Mouse (Mus musculus): ENCODE results near the gene Morn3. TPM values are rescaled to one million over a fixed set of nuclear protein-coding genes. Genes with fewer than 3 reads are reported as not detected.

Morn3 gene
- total and polyA plus RNA-seq, 3 experiments, result not detected

GRCm38 (mm10) chr5:123027436-123027835, 19.4 kb downstream of the Morn3 start:
- Histone ChIP-seq H3K9ac (ENCODE audit: insufficient read depth, low read depth) (no peak overlapping the region), H3K4me1 (ENCODE audit: control insufficient read depth in 1 of 2, insufficient read depth in 2 of 2) (peaks cover 14 to 37% of the 10 kb centered on the region in 2 experiments), H3K4me2 (ENCODE audit: insufficient read depth, low read depth, poor library complexity, severe bottlenecking) (no peak overlapping the region), H3K36me3 (replicated peaks in 1 of 2; ENCODE audit: control insufficient read depth in 1 of 2, insufficient read depth in 1 of 2, low read length in 1 of 2) (peaks cover 15 to 49% of the 10 kb centered on the region in 2 experiments), H3K79me2 (replicated peaks; ENCODE audit: control insufficient read depth, extremely low read depth, insufficient read depth, poor library complexity, severe bottlenecking) (no peaks in the 10 kb centered on the region), H3K9me3 (replicated peaks; ENCODE audit: low read length) (peaks cover 2% of the 10 kb centered on the region), H3K4me3 (replicated peaks in 1 of 3; ENCODE audit: low read depth in 2 of 3, low read length in 2 of 3, poor library complexity in 1 of 3) (no peak overlapping the region), H3K27ac (ENCODE audit: insufficient read depth, low read depth) (no peak overlapping the region), H3K27me3 (replicated peaks) (no peaks in the 10 kb centered on the region)
- in situ Hi-C loops (cut with MboI; ENCODE audit: low pct_ligation_motif_present, low pct_unique_long_range_greater_than_20kb, low sequenced_read_pairs), result no loop called here
- dilution Hi-C loops (cut with MboI; ENCODE audit: extremely low pct_ligation_motif_present, extremely low pct_unique_long_range_greater_than_20kb, low sequenced_read_pairs), result no loop called here
- TF ChIP-seq ZNF384 (IDR thresholded peaks at IDR 0.05; ENCODE audit: low read depth, low read length) (no peak), MAFK (IDR thresholded peaks at IDR 0.05; ENCODE audit: insufficient replicate concordance, low read length) (peak; percentile 91)
- no peak for DNase-seq (ENCODE audit: extremely low read depth)

- Histone ChIP-seq H3K4me2 (ENCODE audit: insufficient read depth, low read depth, poor library complexity, severe bottlenecking) (no peak overlapping the region), H3K9me3 (replicated peaks; ENCODE audit: low read length) (peaks cover 2% of the 10 kb centered on the region), H3K27me3 (replicated peaks) (no peaks in the 10 kb centered on the region), H3K4me3 (replicated peaks in 1 of 3; ENCODE audit: low read depth in 2 of 3, low read length in 2 of 3, poor library complexity in 1 of 3) (peak overlapping the region in 1 of 3 experiments; percentile 20), H3K36me3 (replicated peaks in 1 of 2; ENCODE audit: control insufficient read depth in 1 of 2, insufficient read depth in 1 of 2, low read length in 1 of 2) (peaks cover 15 to 46% of the 10 kb centered on the region in 2 experiments), H3K4me1 (ENCODE audit: control insufficient read depth in 1 of 2, insufficient read depth in 2 of 2) (peaks cover 14 to 37% of the 10 kb centered on the region in 2 experiments), H3K79me2 (replicated peaks; ENCODE audit: control insufficient read depth, extremely low read depth, insufficient read depth, poor library complexity, severe bottlenecking) (no peaks in the 10 kb centered on the region), H3K27ac (ENCODE audit: insufficient read depth, low read depth) (no peak overlapping the region), H3K9ac (ENCODE audit: insufficient read depth, low read depth) (no peak overlapping the region)
- dilution Hi-C loops (cut with MboI; ENCODE audit: extremely low pct_ligation_motif_present, extremely low pct_unique_long_range_greater_than_20kb, low sequenced_read_pairs) (no loop called here), in situ Hi-C loops (cut with MboI; ENCODE audit: low pct_ligation_motif_present, low pct_unique_long_range_greater_than_20kb, low sequenced_read_pairs) (no loop called here)
- TF ChIP-seq IRF4 (IDR thresholded peaks at IDR 0.05; ENCODE audit: low read depth, low read length), result no peak
- no peak for TF ChIP-seq KAT2A (IDR thresholded peaks at IDR 0.05; ENCODE audit: insufficient replicate concordance, low read length)
- no peak for TF ChIP-seq UBTF (IDR thresholded peaks at IDR 0.05; ENCODE audit: low read depth, low read length)
- TF ChIP-seq NRF1 (IDR thresholded peaks at IDR 0.05; ENCODE audit: low read depth, low read length), result no peak
- TF ChIP-seq MAFK (IDR thresholded peaks at IDR 0.05; ENCODE audit: insufficient replicate concordance, low read length), result no peak
- no peak for TF ChIP-seq ZKSCAN1 (IDR thresholded peaks at IDR 0.05; ENCODE audit: borderline replicate concordance, low read depth, low read length)
- no peak for TF ChIP-seq RAD21 (IDR thresholded peaks at IDR 0.05; ENCODE audit: low read depth, low read length)
- TF ChIP-seq ELF1 (IDR thresholded peaks at IDR 0.05; ENCODE audit: low read depth, low read length), result no peak
- TF ChIP-seq HCFC1 (IDR thresholded peaks at IDR 0.05; ENCODE audit: low read depth, low read length), result no peak
- no peak for TF ChIP-seq PAX5 (IDR thresholded peaks at IDR 0.05; ENCODE audit: low read length)
- no peak for TF ChIP-seq BHLHE40 (IDR thresholded peaks at IDR 0.05; ENCODE audit: low read depth, low read length)
- no peak for TF ChIP-seq USF2 (conservative IDR thresholded peaks at IDR 0.05; ENCODE audit: low read depth, low read length)
- no peak for TF ChIP-seq ETS1 (conservative IDR thresholded peaks at IDR 0.05; ENCODE audit: low read depth, low read length)
- no peak for TF ChIP-seq POLR2A (IDR thresholded peaks at IDR 0.05; ENCODE audit: low read depth, low read length)
- no peak for TF ChIP-seq TBP (conservative IDR thresholded peaks at IDR 0.05; ENCODE audit: low read depth, low read length)
- no peak for TF ChIP-seq JUN (IDR thresholded peaks at IDR 0.05; ENCODE audit: insufficient read depth, low read depth, low read length)
- no peak for TF ChIP-seq MEF2A (IDR thresholded peaks at IDR 0.05; ENCODE audit: borderline replicate concordance, low read depth, low read length)
- TF ChIP-seq EP300 (IDR thresholded peaks at IDR 0.05; ENCODE audit: low read length), result no peak
- TF ChIP-seq RCOR1 (conservative IDR thresholded peaks at IDR 0.05; ENCODE audit: low read depth, low read length), result no peak
- DNase-seq (ENCODE audit: extremely low read depth), result no peak
Measured at GRCm38 (mm10) chr5:123026414-123026813, 20.4 kb downstream of the Morn3 start.
